ENCODE assay signal across 29 mouse cellular contexts in genomic region chr11:62957626-62958180, GRCm38 (mm10). TPM values are rescaled to one million over a fixed set of nuclear protein-coding genes. Genes with fewer than 3 reads are reported as not detected.
DNase-seq lines count a peak whose midpoint lies in the region; ATAC-seq and TF ChIP-seq lines count a peak whose summit lies in the region.
"Had no signal": no experiment of that assay in that cellular context is flagged by ENCODE, and none has a peak within 500 bp of the region (broad histone marks: within the 10 kb centered on the region; RNA-seq: fewer than 3 reads in every experiment).

No protein-coding gene starts in this region.

- ATAC-seq in CD4-positive, CD25-positive, alpha-beta regulatory T cell, adult 4 months: no peak
- no peak for ATAC-seq in kidney, embryonic 14.5 days (ENCODE audit: low FRiP score, low TSS enrichment)
- ATAC-seq: forebrain, embryonic 13.5 days; forebrain, embryonic 16.5 days; hindbrain, embryonic 16.5 days; inflammation-experienced regulatory T-cells, adult 6 months had no signal

- TF ChIP-seq POLR2A in kidney, adult 2 months (IDR thresholded peaks at IDR 0.05; ENCODE audit: low read depth, low read length): no peak
- TF ChIP-seq POLR2A in CH12.LX (IDR thresholded peaks at IDR 0.05; ENCODE audit: low read depth, low read length): no peak

- TF ChIP-seq RAD21 in CH12.LX (IDR thresholded peaks at IDR 0.05; ENCODE audit: low read depth, low read length): no peak

- no peaks in the 10 kb centered on the region for H3K79me2 ChIP-seq in CH12.LX (replicated peaks; ENCODE audit: control insufficient read depth, extremely low read depth, insufficient read depth, poor library complexity, severe bottlenecking)

- no peak overlapping the region for H3K9ac ChIP-seq in kidney, embryonic 14.5 days (ENCODE audit: low read depth, low read length)
- no peak overlapping the region; the same call in 1 of the 2 replicates for H3K9ac ChIP-seq in CH12.LX (ENCODE audit: insufficient read depth, low read depth)
- H3K9ac ChIP-seq: forebrain, embryonic 13.5 days; heart, embryonic 12.5 days; heart, embryonic 15.5 days; hindbrain, embryonic 13.5 days had no signal

- peak; percentile 6 for DNase-seq in CD4-positive, CD25-positive, alpha-beta regulatory T cell, adult 2 months (ENCODE audit: low read depth, low spot score)
- DNase-seq in kidney, adult 2 months: peak; percentile 20
- DNase-seq in CH12.LX (ENCODE audit: extremely low read depth): peak; percentile 17
- DNase-seq in large intestine, adult 2 months (ENCODE audit: low read depth, low spot score): peak; percentile 45
- no peak for DNase-seq in layer of hippocampus, adult 8-10 months (ENCODE audit: low spot score in 2 of 2)
- DNase-seq: adrenal gland, adult 8-10 months; adrenal gland, postnatal 36 days; cerebellum, adult 18-20 months; cerebellum, adult 9-10 months; cerebellum, postnatal 14 days; gastrocnemius, postnatal 10 days; gastrocnemius, postnatal 36 days; heart, postnatal 10 days; heart, postnatal 36 days had no signal

- H3K4me3 ChIP-seq in kidney, adult 2 months (ENCODE audit: insufficient read depth, low read depth, low read length): no peak overlapping the region
- no peak overlapping the region for H3K4me3 ChIP-seq in kidney, embryonic 14.5 days (ENCODE audit: low read length)
- H3K4me3 ChIP-seq in CH12.LX (replicated peaks in 1 of 3; ENCODE audit: low read depth in 2 of 3, low read length in 2 of 3, poor library complexity in 1 of 3): no peak overlapping the region
- H3K4me3 ChIP-seq: forebrain, embryonic 10.5 days; forebrain, embryonic 13.5 days; heart, embryonic 12.5 days; heart, embryonic 15.5 days; hindbrain, embryonic 10.5 days; hindbrain, embryonic 13.5 days had no signal

- dilution Hi-C loops in CH12.LX (cut with MboI; ENCODE audit: extremely low pct_ligation_motif_present, extremely low pct_unique_long_range_greater_than_20kb, low sequenced_read_pairs): no loop called here

- no peak for TF ChIP-seq CTCF in kidney, adult 2 months (conservative IDR thresholded peaks at IDR 0.05; ENCODE audit: insufficient read depth, insufficient read length, low read depth, low read length)
- TF ChIP-seq CTCF in CH12.LX (conservative IDR thresholded peaks at IDR 0.05 in 1 of 2, IDR thresholded peaks at IDR 0.05 in 1 of 2; ENCODE audit: low read depth in 2 of 2, low read length in 2 of 2): no peak

- H3K27ac ChIP-seq in kidney, adult 2 months (ENCODE audit: insufficient read depth, low read depth, low read length): no peak overlapping the region
- no peak overlapping the region for H3K27ac ChIP-seq in kidney, embryonic 14.5 days (ENCODE audit: low read depth, low read length)
- no peak overlapping the region for H3K27ac ChIP-seq in CH12.LX (ENCODE audit: insufficient read depth, low read depth)
- H3K27ac ChIP-seq: forebrain, embryonic 10.5 days; forebrain, embryonic 13.5 days; heart, embryonic 15.5 days; hindbrain, embryonic 10.5 days; hindbrain, embryonic 13.5 days had no signal

- no peaks in the 10 kb centered on the region for H3K4me1 ChIP-seq in kidney, adult 2 months (ENCODE audit: control insufficient read depth, insufficient read depth, low read length)
- no peaks in the 10 kb centered on the region for H3K4me1 ChIP-seq in kidney, embryonic 14.5 days (ENCODE audit: control insufficient read depth, insufficient read depth, low read length)
- peaks cover 4 to 14% of the 10 kb centered on the region in 2 experiments; a peak in 3 of 4 replicates for H3K4me1 ChIP-seq in CH12.LX (ENCODE audit: control insufficient read depth in 1 of 2, insufficient read depth in 2 of 2)
- H3K4me1 ChIP-seq: forebrain, embryonic 10.5 days; forebrain, embryonic 13.5 days; heart, embryonic 12.5 days; heart, embryonic 15.5 days; hindbrain, embryonic 10.5 days; hindbrain, embryonic 13.5 days had no signal

- H3K9me3 ChIP-seq in kidney, embryonic 14.5 days (ENCODE audit: control insufficient read depth, low read length): peaks cover 9% of the 10 kb centered on the region
- H3K9me3 ChIP-seq in CH12.LX (replicated peaks; ENCODE audit: low read length): no peaks in the 10 kb centered on the region
- H3K9me3 ChIP-seq: forebrain, embryonic 13.5 days; heart, embryonic 15.5 days; hindbrain, embryonic 13.5 days had no signal

- TF ChIP-seq EP300 in CH12.LX (IDR thresholded peaks at IDR 0.05; ENCODE audit: low read length): no peak; the same call in 1 of the 2 replicates

- in situ Hi-C loops in CH12.LX (cut with MboI; ENCODE audit: low pct_ligation_motif_present, low pct_unique_long_range_greater_than_20kb, low sequenced_read_pairs): no loop called here

- no peaks in the 10 kb centered on the region for H3K27me3 ChIP-seq in kidney, adult 2 months (replicated peaks; ENCODE audit: control insufficient read depth, insufficient read depth, low read length)
- no peaks in the 10 kb centered on the region for H3K27me3 ChIP-seq in kidney, embryonic 14.5 days (ENCODE audit: control insufficient read depth, insufficient read depth, low read length)
- H3K27me3 ChIP-seq in CH12.LX (replicated peaks): peaks cover 2% of the 10 kb centered on the region
- H3K27me3 ChIP-seq: forebrain, embryonic 13.5 days; heart, embryonic 12.5 days; heart, embryonic 15.5 days; hindbrain, embryonic 13.5 days had no signal

- WGBS in kidney, adult 2 months: 85% methylated on average over 8 of the region's 8 CpGs
- WGBS in kidney, embryonic 14.5 days: 88% methylated on average over 8 of the region's 8 CpGs
- 75% methylated on average over 8 of the region's 8 CpGs for WGBS in large intestine, adult 2 months

- no peaks in the 10 kb centered on the region for H3K36me3 ChIP-seq in kidney, adult 2 months (ENCODE audit: control insufficient read depth, insufficient read depth, low read length)
- H3K36me3 ChIP-seq in kidney, embryonic 14.5 days (ENCODE audit: control insufficient read depth, insufficient read depth, low read length): no peaks in the 10 kb centered on the region
- H3K36me3 ChIP-seq in CH12.LX (replicated peaks in 1 of 2; ENCODE audit: control insufficient read depth in 1 of 2, insufficient read depth in 1 of 2, low read length in 1 of 2): no peaks in the 10 kb centered on the region
- H3K36me3 ChIP-seq: forebrain, embryonic 10.5 days; heart, embryonic 12.5 days; heart, embryonic 15.5 days; hindbrain, embryonic 10.5 days; hindbrain, embryonic 13.5 days had no signal

- H3K4me2 ChIP-seq in kidney, embryonic 14.5 days (replicated peaks; ENCODE audit: low read depth, low read length): no peak overlapping the region
- peak overlapping the region; percentile 27; the same call in 1 of the 2 replicates for H3K4me2 ChIP-seq in CH12.LX (ENCODE audit: insufficient read depth, low read depth, poor library complexity, severe bottlenecking)
- H3K4me2 ChIP-seq: forebrain, embryonic 13.5 days; heart, embryonic 12.5 days; heart, embryonic 15.5 days; hindbrain, embryonic 13.5 days had no signal

TF ChIP-seq in CH12.LX, 34 proteins besides CTCF, POLR2A, EP300 and RAD21:
- TF ChIP-seq HCFC1 (IDR thresholded peaks at IDR 0.05; ENCODE audit: low read depth, low read length): no peak
- no peak for TF ChIP-seq KAT2A (IDR thresholded peaks at IDR 0.05; ENCODE audit: insufficient replicate concordance, low read length)
- no peak for TF ChIP-seq MAZ (IDR thresholded peaks at IDR 0.05; ENCODE audit: low read depth, low read length)
- TF ChIP-seq BHLHE40 (IDR thresholded peaks at IDR 0.05; ENCODE audit: low read depth, low read length): no peak
- TF ChIP-seq ZMIZ1 (IDR thresholded peaks at IDR 0.05; ENCODE audit: low read depth, low read length): no peak
- peak; percentile 93 for TF ChIP-seq ZNF384 (IDR thresholded peaks at IDR 0.05; ENCODE audit: low read depth, low read length)
- TF ChIP-seq JUND (conservative IDR thresholded peaks at IDR 0.05; ENCODE audit: low read depth, low read length): no peak
- TF ChIP-seq SMC3 (IDR thresholded peaks at IDR 0.05; ENCODE audit: low read depth, low read length): no peak

RNA-seq across cellular contexts. Expression of gene Cdrt4, which starts 6.7 kb away (rescaled TPM):
- polyA plus RNA-seq in CD4-positive, CD25-positive, alpha-beta regulatory T cell, adult 4 months (2017; shearing (Covaris generic)): not detected
- 0.14 TPM in 1 of 2 replicates, not detected in the other for polyA plus RNA-seq in kidney, adult 2 months (2012; rRNA removed)
- 0.29 TPM in 1 of 2 replicates, not detected in the other for polyA plus RNA-seq in kidney, embryonic 14.5 days (2014; fragmentation: Nextera tagmentation; extraction: Ambion mirVana)
- not detected in 2 replicates for total RNA-seq in CH12.LX (2012; rRNA removed)
- total RNA-seq in CH12.LX (2014; rRNA removed): not detected in 2 replicates
- polyA plus RNA-seq in CH12.LX (2012; ENCODE audit: insufficient read length, low read depth): not detected in 2 replicates
- not detected in 2 replicates for polyA plus RNA-seq in large intestine, adult 2 months (2012; rRNA removed)
- total RNA-seq in layer of hippocampus, adult 8-10 months (2022): under 1 TPM in 1 of 4 experiments, not detected in 3; 0.66 TPM
- total RNA-seq: adrenal gland, postnatal 36 days; gastrocnemius, adult 18-20 months; gastrocnemius, postnatal 36 days; granulocyte monocyte progenitor cell, adult 5-6 weeks; heart, adult 8-10 months; heart, postnatal 10 days; heart, postnatal 36 days had no signal
- polyA plus RNA-seq: embryonic facial prominence, embryonic 11.5 days; forebrain, embryonic 10.5 days; forebrain, embryonic 13.5 days; forebrain, embryonic 16.5 days; heart, embryonic 12.5 days; heart, embryonic 15.5 days; inflammation-experienced regulatory T-cells, adult 6 months had no signal

Comparison
In these comparisons a context has a peak if more than half of its experiments do, and no peak if none do; other contexts are left out.
1. DNase-seq: peak in CD4-positive, CD25-positive, alpha-beta regulatory T cell, adult 2 months (single experiment), kidney, adult 2 months (single experiment), CH12.LX (single experiment) and large intestine, adult 2 months (single experiment); none in layer of hippocampus, adult 8-10 months (0 of 2).